Mouse (Mus musculus) v-Abl transformed pro-B cells (cell line): Measurements from ENCODE around the gene Acad8.

Experiments
- in situ Hi-C, 2 experiments: fragments of 400-800 bp; cut with MboI; formaldehyde crosslinking; loops; one replicate each; pipeline ENCODE4 v1.15.1; 2025; ENCODE audit not compliant: unreplicated experiment in 2 of 2

Acad8 gene

GRCm38 (mm10) chr9:26999461-27000395, at the start of gene Acad8, which contains the start of gene Thyn1:
Gene Acad8, minus strand, starts transcription at chr9:26999566.
Gene Thyn1, plus strand, starts transcription at chr9:26999710.
- in situ Hi-C loops: loop anchor here in 1 of 2 experiments (25.0 kb wide), 1 partner anchor 1862 kb away; no protein-coding TSS in a partner anchor

DNA sequence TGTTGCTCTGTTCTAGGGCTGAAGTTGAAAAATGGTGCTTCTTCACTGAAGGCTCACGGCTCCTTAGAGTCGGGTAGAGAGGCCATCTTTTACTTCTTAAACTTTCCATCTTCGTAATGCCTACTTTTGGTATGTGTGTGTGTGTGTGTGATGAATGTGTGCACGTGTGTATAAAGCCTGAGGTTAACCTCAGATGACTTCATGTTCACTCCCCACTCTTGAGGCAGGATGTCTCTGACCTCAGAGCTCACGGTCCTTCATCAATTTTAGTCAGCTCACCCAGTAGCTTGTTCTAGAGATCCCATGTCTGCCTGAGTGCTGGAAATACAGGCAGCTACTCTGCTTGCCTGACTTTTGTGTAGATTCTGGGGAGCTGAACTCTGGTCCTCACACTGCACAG, 44.5 kb upstream of the Acad8 start:
- in situ Hi-C loops: no loop called here

GRCm38 (mm10) chr9:27030763-27031100, 31.4 kb upstream of the Acad8 start:
- in situ Hi-C loops: no loop called here

DNA sequence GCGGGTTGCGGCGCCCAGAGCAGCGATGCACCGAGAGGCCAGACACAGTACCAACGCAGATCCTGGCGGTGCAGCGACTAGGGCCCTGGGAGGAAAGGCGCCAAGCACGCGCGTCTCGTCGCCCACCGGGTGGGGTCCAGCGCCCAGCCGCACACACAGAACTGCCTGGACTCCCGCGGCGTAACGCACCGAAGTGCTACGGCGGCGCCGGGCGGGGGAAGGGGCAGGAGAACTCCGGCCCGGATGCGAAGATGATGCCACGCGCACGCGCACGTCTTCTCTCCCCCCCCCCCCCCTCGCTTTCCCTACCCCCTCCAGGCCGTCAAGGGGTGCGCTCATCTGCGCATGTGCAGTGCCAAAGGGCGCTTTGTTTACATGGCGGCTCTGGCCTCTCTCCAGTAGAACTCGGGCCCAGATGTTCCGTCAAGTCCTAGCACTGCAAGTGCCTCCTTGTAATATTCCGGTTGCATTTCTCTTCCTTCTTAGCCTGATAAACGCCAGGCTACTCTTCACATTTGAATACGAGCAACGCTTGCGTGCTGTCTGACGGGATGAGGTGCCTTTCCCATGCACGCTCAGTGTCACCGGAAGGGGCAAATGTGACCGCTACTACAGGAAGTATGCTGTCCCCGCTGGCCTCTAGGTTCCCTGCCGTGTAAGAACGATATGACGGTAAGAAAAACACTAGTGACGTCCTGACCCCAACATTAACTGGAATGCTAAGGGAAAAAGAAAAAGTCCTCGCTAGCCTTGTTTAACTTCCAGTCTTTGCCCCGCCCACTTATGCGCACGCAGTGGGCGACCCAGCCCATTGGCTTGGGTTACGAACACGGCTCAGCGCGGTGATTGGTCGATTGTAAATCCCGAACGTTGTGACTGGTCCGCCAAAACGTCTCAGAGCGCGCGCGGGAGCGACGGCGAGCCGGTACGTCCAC, 30.7 kb upstream of the Acad8 start, which contains the start of the genes Vps26b and Ncapd3:
Vps26b (minus strand) TSS at position 238 of the 935 bp plus-strand sequence.
Ncapd3 (plus strand) TSS at position 348 of the 935 bp plus-strand sequence.
- in situ Hi-C loops: no loop called here

- in situ Hi-C loops: no loop called here
Observed at GRCm38 (mm10) chr9:27029022-27029827, 29.9 kb upstream of the Acad8 start.

GRCm38 (mm10) chr9:27026708-27027107, 27.3 kb upstream of the Acad8 start:
- in situ Hi-C loops: no loop called here

- in situ Hi-C loops: loop anchor here in 1 of 2 experiments (25.0 kb wide), 1 partner anchor 1886 kb away; no protein-coding TSS in a partner anchor
Observed at GRCm38 (mm10) chr9:27023681-27024080, 24.3 kb upstream of the Acad8 start.

GRCm38 (mm10) chr9:27018961-27019360, 19.6 kb upstream of the Acad8 start:
- in situ Hi-C loops: loop anchor here in 1 of 2 experiments (25.0 kb wide), 1 partner anchor 1882 kb away; no protein-coding TSS in a partner anchor

DNA sequence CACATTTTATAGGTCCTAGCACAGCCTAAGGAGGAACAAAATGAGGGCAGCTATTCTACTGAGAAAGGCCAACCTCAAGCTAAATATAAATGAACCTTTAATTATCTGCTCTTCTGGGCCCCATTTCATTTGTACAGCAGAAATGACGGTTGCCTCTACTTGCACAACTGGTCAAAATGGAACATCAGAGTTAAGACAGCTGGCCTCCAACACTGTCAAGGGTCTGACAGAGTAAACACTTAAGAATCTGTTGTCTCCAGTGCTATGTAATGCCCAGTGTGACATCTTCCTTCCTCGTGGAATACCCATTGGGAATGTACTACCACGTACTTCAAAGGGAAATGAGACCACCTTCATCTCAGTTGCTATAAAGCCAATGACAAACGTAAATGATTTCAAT, 12.2 kb upstream of the Acad8 start:
- in situ Hi-C loops: loop anchor here in 1 of 2 experiments (25.0 kb wide), 1 partner anchor 1874 kb away; no protein-coding TSS in a partner anchor

DNA sequence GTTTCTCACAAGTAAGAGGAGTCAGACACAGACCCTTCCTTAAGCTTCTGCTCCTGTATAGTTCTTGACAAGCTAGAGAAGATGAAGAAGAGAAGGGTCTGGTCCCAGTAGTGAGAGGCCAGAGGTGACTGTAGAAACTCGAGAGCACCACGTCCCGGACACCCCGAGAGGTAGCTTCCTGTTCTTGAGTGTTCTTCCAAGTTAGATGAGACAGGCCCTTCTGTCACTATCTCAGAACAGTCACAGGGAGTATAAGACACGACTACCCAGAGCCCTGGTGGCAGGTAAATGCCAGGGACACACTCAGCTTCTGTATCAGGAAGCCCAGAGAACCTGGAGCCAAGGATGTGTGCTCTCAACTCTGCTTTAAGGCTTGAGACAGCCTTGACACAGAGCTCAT, 9.9 kb upstream of the Acad8 start:
- in situ Hi-C loops: loop anchor here in 1 of 2 experiments (25.0 kb wide), 1 partner anchor 1872 kb away; no protein-coding TSS in a partner anchor

- in situ Hi-C loops: loop anchor here in 1 of 2 experiments (25.0 kb wide), 1 partner anchor 1870 kb away; no protein-coding TSS in a partner anchor
Observed at GRCm38 (mm10) chr9:27006866-27007265, 7.5 kb upstream of the Acad8 start.

DNA sequence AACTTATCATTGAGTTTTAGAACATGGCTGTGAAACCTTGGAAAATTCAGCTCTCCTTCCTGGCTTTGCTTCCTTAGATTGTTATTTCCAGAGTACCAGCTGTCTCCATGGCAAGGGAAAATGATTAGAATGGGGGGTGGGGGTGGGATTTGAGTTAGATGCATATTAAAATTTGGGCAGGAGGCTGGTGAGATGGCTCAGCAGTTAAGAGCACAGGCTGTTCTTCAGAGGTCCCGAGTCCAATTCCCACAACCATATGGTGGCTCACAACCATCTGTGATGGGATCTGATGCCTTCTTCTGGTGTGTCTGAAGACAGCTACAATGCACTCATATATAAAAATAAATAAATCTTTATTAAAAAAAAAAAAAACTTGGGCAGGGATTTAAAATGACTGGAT, 6.6 kb upstream of the Acad8 start:
- in situ Hi-C loops: loop anchor here in 1 of 2 experiments (25.0 kb wide), 1 partner anchor 1869 kb away; no protein-coding TSS in a partner anchor

GRCm38 (mm10) chr9:27005231-27005630, 5.9 kb upstream of the Acad8 start:
- in situ Hi-C loops: loop anchor here in 1 of 2 experiments (25.0 kb wide), 1 partner anchor 1868 kb away; no protein-coding TSS in a partner anchor

DNA sequence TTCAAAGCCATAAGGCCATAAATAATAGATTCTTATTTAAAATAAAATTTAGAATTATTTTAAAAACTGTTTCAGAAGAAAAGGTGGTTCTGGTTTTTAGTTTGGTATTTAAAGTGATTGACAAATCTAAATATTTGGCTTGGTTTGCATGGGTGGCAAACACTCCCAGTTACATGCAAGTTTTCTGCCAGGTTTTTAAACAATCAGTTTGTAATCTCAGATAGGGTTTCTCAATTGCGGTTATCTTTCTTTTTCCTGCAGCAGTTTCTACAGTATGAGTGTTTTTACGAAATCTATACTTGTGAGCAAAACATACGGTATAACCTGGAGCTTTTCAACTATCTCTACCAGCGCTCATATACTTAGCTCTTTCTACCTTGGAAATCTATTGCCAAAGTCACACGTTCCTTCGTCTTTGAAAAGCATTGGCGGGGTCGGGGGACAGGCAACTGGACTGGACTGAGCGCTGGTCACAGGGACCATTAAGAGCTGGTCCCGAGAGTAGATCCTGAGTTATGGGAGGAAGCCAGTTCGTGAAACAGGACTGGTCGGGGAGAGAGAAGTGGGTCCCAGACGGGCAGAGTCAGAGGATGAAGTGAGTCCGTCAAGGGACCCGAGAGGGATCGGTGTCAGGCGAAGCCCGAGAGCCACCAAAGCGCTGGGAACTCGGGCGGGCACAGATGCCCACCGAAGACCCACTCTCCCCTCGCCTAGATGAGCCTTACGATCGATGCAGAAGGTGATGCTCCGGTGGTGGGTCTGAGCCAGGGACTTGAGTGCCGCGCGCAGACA, 501 bp downstream of the Acad8 start:
- in situ Hi-C loops: no loop called here

GRCm38 (mm10) chr9:26997501-26997900, 1.9 kb downstream of the Acad8 start:
- in situ Hi-C loops: no loop called here

GRCm38 (mm10) chr9:26997062-26997461, 2.3 kb downstream of the Acad8 start:
- in situ Hi-C loops: no loop called here

DNA sequence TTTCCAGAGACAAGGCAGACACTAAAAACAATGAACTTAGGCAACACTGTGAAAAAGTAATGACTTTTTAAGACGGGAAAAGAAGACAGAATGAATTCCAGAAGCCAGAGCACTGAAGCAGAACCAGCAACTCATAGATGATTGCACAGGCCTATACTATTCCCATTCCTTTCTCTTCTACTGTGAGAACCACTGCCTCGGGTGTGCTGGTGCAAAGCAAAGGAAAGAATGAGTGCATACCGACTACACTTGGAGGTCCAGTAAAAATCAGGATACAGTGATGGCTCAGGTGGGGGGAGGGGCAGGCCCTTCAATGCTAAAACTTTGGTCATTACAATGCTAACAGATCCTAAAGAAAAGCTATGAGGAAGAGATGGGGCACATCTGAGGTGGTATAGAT, 5.5 kb downstream of the Acad8 start:
- in situ Hi-C loops: no loop called here

- in situ Hi-C loops: no loop called here
Observed at GRCm38 (mm10) chr9:26993118-26993517, 6.2 kb downstream of the Acad8 start.

GRCm38 (mm10) chr9:26990181-26990580, 9.2 kb downstream of the Acad8 start:
- in situ Hi-C loops: no loop called here
